Mouse (Mus musculus) layer of hippocampus, postnatal 14 days (tissue): Measurements from ENCODE around the gene Spata5. TPM values are rescaled to one million over a fixed set of nuclear protein-coding genes. Genes with fewer than 3 reads are reported as not detected.
A peak's percentile ranks its signal among the peaks of the same experiment; 100 is the strongest.

Experiments
- DNase-seq, 2 experiments: peaks; one replicate each; pipeline ENCODE4 v3.0.0; 2021 to 2022; ENCODE audit warnings: low spot score in 2 of 2, mixed read lengths in 1 of 2
- long read RNA-seq, 2 experiments: library from polyadenylated mRNA; stranded (forward); transcript quantifications; one replicate each; pipeline ENCODE4 v2.0.0; 2021
- total RNA-seq, 2 experiments: library from RNA; stranded (reverse); gene quantifications; 2 replicates each; pipeline ENCODE4 v1.2.3; 2021

The Spata5 gene
- 10 to 100 TPM; 21.0 to 21.4 TPM for total RNA-seq
- long read RNA-seq, experiment 1, partial matches to known transcripts, result 0 of 14 reads
- long read RNA-seq, experiment 1, other reads (novel, unspliced or antisense), result 5 of 14 reads
- long read RNA-seq, experiment 2, transcript Spata5-209 (17 exons, 2,916 nt), result major isoform, 8 of 15 reads
- long read RNA-seq, experiment 2, partial matches to known transcripts, result 0 of 15 reads
- long read RNA-seq, experiment 2, other reads (novel, unspliced or antisense), result 3 of 15 reads

- peak; percentile 94 to 98 for DNase-seq
These were observed at the start of gene Spata5 for GRCm38 (mm10) chr3:37419458-37419991. Spata5 (plus strand) TSS chr3:37419896.

DNA sequence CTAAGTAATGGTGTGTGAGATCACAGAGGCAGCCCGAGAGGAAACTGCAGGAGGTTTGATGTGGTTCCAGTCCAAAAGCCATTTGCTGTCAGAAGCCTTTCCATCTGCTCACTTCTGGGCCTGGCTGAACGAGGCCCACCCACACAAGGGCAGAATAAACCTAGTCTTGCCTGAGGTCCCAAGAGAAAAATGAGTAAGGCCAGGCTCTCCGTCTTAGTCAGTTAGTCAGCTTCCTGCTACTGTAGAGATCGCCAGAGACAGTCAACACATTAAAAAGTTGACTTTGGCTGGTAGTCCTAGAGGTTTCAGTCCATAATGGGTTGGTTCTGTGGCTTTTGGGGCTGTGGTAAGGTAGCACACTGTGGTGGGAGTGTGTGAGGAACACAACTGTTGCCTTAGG, 49.3 kb upstream of the Spata5 start:
- DNase-seq, result no peak

GRCm38 (mm10) chr3:37373712-37374111, 46.0 kb upstream of the Spata5 start:
- DNase-seq, result no peak

DNA sequence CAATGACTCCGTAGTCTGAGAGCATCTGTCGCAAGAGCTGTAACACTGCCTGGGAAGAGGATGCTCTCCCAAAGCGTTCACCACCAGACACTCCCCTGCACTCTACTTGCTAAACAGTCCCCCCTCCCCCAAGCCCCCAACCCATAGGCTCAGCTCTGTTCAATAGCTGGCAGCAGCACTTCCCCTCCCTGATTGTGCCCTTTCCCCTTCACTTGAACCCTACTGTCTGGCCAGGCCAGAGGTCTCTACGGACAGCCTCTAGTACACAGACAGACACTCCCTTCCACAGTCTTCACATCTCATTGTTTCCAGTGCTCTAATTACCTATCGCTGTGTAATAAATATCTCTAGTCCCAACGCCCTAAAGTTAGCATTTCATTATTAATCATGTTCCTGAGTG, 41.8 kb upstream of the Spata5 start:
- no peak for DNase-seq

DNA sequence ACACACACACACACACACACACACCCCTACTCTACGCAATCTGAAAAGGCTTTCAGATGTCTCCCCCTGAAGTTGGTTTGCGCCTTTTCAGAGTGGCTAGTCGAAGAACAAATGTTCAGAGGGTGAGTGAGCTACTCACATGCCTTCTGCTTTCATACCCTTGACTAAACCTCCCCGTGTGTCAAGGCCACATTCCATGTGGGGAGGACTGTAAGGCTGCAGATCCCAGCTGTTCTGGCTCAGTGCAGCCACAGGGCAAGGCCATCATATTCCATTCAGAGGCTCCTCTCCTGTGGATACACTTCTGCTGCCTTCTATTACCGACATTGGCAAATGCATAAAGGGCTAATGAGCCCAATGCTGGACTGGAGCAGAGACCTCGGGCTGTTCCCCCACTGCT, 41.3 kb upstream of the Spata5 start:
- no peak for DNase-seq

- DNase-seq, result no peak
These were observed 40.5 kb upstream of the Spata5 start for GRCm38 (mm10) chr3:37379201-37379600.

GRCm38 (mm10) chr3:37379930-37380881, 39.5 kb upstream of the Spata5 start:
- peak in 1 of 2 experiments; percentile 47 for DNase-seq

DNA sequence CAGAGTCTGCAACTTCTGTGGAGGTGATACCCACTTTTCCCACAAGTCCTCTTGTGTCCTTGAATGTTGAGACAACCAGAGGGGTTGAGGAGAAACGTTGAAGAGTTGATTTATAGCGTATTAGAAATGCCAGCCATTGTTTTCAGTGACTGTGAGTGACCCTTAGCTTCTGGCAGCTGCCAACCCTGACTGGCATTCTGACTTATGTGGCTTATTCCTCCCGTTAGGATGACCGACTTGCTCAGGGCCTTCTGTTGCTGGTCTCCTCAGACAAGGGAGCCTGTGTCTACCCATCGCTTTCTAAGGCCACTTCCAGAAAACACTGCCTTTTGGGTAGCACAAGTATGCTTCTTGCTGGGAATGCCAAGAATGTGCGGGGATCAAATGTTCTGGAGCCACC, 38.2 kb upstream of the Spata5 start:
- DNase-seq, result no peak

- no peak for DNase-seq
These were observed 36.5 kb upstream of the Spata5 start for GRCm38 (mm10) chr3:37383096-37383765.

- DNase-seq, result no peak
These were observed 32.4 kb upstream of the Spata5 start for GRCm38 (mm10) chr3:37387310-37387709.

DNA sequence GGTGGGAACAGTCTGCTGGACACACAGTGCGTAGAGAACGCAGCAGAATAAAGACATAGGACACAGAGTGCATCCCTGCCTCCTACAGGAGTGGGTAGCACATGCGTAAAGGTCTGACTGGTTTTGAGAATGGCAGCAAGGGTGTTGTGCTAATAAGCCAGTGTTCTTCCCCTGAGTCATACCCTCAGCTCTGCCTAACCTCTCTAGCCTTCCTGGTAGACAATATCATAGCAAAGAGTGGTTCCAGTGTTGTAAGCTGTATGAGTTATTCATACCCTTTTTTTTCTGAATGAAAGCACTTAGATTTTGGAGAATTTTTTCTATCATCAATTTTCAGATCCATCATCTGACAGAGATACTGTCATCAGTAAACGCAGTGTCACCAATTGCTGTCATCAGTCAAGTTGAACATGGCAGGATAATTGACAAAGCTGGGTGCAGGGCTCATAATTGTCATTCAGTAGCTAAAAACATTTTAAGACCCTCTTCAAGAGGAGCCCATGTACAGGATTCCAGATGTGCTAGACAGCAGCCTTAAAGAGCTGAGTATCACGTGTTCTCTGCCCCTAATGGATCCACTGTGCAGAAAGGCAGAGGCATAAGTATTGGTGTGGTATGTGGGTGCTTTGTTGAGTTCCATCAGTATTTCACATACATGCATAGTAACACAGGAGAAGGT, 22.6 kb upstream of the Spata5 start:
- no peak for DNase-seq

DNA sequence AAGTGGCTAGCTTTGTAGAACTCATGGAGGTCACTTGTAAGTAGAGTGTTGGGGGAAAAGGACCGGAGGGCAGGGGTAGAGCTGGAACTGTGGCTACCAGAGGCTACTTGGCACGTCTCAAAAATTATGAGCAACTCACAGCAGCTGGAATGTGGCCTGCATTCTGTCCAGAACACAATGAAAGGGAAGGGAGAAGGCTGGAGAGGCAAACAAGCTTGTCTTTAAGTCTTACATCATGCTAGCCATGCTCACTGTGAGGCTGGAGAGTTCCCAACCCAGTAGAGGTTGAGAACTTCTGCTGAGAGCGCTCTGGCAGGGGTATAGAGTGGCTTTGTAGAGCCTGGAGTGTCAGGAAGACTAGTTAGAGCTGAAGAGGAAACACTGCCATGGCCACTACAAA, 22.1 kb upstream of the Spata5 start:
- no peak for DNase-seq

GRCm38 (mm10) chr3:37398661-37399395, 20.9 kb upstream of the Spata5 start:
- no peak for DNase-seq

GRCm38 (mm10) chr3:37401729-37402610, 17.7 kb upstream of the Spata5 start:
- DNase-seq, result no peak

DNA sequence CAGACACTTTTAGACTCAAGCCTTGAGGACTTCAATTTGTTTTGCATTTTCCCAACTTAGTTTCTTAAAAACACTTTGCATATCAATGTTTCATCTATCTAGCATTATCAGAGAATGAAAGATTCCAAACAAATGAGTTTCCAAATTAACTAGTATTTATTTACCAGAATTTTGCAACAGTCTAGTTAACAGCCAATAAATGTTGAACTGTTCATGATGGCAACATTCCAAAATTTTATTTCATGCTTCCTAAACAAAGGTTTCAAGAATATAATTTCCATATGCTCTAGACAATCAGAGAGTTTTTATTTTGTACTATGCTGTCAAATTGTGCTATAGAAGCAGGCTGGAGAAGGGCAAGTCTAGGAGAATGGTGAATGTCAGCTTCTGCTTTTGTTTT, 12.1 kb upstream of the Spata5 start:
- no peak for DNase-seq

GRCm38 (mm10) chr3:37413446-37413845, 6.2 kb upstream of the Spata5 start:
- DNase-seq, result no peak

DNA sequence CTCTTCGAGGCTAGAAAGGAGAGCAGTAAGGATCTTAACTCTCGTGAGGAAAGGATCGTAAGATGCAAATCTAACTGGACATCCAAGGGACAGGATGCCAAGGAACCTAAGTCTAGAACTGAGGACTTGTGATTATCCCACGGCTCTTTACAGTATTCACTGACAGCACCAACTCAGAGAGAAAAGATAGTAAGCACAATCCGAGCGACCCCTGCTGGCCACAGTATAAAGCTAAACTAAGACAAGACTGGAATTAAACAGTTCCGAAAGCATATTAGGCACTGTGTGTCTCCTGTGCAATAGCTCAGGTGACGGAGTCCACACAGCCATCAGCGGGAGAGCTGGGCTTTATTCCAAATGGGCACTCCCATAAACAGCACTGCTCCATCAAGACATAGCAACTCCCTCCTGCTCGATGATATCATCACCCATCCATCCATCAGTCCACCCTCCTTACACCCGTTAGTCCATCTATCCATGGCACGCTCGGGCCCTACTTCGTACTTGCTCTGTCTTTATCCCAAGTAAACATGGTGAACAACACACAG, 5.2 kb upstream of the Spata5 start:
- DNase-seq, result peak; percentile 75 to 90

GRCm38 (mm10) chr3:37418341-37418740, 1.4 kb upstream of the Spata5 start:
- no peak for DNase-seq

DNA sequence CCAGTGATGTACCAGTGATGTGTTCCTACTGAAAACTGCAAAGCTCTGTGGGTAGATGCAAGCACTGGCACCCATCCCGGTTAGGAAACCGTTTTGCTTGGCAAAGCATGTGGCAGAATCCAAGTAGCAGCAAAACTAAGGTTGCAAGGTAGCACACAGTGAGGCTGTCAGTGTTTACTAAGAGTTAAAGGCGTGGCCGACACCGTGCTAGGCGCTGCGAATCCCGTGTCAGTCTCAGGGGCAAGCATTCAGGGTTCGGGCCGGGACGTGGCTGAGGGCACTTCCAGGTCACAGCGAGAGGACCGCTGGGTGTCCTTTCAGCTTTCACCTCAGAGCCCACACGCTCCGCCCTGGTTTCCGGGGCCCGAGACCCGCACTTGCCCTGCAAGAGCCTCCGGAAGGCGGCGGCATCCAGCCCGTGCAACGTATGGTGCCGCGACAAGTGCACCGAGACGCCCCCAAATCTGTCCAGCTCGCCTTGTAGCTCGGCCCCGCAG, 687 bp upstream of the Spata5 start:
- peak in 1 of 2 experiments; percentile 79 for DNase-seq
